Mouse (Mus musculus) cerebellum, adult 8-10 months (tissue): ENCODE measurements around the gene Prm2.
A peak's percentile ranks its signal among the peaks of the same experiment; 100 is the strongest.

ENCODE experiments used
- DNase-seq: peaks from one replicate; pipeline ENCODE4 v3.0.0; 2022

Prm2 gene

GRCm38 (mm10) chr16:10773543-10773942, 22.4 kb downstream of the Prm2 start:
- DNase-seq, result no peak

DNA sequence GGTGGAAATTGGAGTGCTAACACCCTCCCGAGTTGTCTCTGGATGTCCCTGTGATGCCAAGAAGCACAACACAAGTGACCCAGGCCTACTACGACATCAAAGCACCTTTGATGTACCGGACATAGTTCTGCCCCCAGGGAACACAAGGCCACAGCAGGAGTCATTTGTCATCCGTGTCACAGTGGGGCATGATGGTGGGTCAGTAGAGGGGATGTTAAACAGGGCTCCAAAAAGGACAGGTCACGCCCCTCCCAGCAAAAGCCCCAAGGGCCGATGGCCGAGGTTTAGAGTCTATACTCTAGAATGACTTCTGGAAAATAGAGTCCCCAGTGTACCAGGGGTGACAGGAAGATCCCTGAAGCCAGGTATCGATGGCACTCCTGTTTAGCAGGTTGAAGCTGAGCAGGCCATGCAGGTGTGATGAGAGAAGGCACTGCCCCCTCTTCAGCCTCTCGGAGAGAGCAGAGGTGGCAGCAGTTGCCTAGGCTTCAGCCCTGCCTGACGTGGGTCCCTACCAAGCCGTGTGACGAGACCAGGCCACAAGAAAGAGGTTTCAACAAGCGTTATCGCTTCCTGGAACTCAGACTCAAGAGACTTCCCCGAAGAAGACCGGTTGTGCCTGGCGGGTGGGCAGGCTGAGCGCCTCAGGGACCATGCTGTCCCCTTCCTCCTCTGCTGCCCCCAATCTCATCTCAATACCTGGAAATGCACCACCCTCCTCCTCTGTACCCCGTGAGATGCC, 24.0 kb downstream of the Prm2 start:
- DNase-seq, result no peak

DNA sequence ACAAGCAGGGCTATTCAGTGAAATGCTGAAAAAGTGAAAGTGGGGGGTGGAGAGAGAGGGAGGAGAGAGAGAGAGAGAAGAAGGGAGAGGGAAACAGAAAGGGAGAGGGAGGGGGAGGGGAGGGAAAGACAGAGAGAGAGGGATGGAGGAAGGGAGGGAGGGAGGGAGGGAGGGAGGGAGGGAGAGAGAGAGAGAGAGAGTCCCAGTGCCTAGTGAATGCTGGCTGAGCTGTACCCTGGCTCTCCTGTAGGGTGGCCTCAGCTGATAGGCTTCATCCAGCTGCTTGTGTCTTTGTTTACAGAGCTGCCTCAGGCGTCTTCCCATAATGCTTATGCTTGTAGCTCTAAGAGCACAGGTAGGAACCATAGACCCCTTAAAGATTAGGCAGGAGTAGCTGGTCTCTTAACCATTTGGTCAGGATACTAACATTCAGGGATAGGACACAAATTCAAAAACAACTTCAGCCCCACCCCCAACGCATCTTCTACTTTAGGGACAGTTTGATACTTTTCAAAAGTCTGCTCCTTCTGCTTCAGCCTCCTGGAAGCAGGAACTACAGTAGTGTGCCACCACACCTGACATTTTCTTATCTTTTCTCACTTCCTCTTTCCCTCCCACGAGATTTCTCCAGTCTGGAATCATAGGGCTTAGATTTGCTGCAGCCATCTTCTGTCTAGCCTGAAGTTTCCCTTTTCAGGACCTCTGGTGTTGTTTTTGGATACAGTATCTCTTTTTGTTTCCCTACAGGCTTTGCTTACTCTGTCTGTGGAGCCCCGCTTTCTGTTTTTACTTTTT, 25.2 kb downstream of the Prm2 start:
- no peak for DNase-seq

DNA sequence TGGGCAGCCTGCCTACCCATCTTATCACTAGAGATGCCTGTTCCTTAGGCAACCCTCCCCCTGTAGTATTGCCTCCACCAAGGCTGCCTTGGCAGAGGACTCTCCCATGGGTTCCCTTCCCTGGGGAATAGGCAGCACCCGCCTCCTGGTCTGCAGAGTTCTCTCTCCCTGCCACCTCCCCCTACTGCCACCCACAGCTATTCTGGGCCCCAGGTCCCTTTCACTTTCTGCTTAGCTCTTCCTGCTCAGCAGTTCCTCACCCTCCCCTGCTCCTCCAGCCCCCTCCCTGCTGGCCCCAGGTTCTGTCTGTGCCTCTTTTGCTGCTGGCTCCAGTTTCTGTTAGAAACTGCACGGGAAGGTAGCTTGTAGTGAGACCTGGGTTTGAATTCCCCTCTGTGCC, 26.3 kb downstream of the Prm2 start:
- no peak for DNase-seq

DNA sequence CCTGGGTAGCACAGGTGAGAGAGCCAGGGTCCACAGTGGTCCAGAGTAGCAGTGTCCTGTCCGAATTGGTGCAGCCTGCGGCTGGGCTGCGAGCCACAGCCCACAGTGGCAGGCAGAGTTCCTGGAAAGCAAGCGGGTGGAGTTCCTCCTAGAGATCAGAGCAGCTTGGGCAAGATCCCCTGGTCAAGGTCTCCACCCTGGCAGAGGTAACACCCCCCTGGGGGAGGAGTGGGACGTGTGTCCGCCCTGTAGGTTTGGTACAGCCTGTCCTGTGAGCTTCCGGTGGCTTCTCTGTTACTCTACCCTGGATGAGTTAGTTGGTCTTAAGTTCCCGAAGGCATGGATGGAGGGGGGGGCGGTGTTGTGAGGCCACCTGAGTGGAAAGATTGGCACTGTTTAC, 27.1 kb downstream of the Prm2 start:
- DNase-seq, result no peak

GRCm38 (mm10) chr16:10767158-10767557, 28.8 kb downstream of the Prm2 start:
- peak; percentile 69 for DNase-seq

DNA sequence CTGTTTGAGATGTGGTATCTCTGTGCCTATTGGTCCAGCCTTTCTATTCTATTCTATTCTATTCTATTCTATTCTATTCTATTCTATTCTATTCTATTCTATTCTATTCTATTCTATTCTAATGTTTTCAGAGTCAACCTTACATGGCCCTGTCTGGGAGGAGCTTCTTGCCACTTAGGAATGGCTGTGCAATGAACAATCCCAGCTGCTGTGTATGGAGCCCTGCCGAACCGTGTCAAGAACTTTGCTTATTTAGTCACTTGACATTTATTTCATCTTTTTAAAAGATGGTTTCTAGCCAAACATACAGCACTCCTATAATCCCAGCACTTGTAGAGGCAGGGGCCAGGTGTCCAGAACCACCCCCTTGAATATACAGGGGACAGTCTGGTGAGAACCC, 31.6 kb downstream of the Prm2 start:
- no peak for DNase-seq

- no peak for DNase-seq
Observed at GRCm38 (mm10) chr16:10763540-10764264, 32.2 kb downstream of the Prm2 start.

DNA sequence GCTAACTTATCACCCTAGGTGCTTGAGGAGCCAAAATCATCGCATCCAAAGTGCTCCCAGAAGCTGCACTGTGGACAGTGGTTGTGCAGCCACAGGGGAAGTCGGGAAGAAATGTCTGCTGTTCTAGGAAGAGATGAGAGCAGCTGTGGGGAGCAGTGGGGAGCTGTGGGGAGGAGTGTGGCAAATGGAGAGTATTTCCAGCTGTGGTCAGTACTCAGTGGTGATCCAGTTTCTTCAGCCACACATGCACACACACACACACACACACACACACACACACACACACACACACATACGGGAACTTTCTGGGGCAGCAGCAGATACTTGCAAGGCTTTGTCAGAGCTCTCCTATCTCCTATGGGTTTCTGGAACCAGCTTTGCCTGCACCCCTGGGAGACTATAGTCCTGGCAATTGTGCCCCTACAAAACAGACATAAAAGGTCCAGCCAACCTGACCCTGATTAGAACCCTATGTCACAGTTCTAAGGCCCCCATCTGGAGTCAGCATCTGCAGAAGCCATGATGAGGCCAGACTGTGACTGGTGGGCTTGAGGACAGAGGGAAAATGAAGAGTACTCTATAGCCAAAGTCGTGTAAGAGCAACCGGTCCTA, 33.3 kb downstream of the Prm2 start:
- DNase-seq, result no peak

DNA sequence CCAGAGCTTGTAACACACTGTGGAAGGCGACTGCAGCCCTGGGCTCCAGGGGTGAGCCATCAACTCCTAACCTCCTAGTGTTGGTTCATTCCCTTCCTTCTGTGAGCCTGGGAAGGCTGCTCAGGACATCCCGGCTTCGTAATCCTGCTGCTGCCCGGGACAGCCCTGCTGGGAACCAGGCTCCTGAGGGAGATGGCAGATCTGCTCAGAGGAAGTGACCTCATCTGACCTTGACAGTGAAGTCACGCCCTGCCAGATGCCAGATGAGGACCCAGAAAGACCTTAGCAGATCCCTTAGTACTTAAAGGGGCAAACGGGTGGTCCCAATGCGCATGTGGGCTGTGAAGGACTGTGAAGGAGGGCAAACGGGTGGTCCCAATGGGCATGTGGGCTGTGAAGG, 34.8 kb downstream of the Prm2 start:
- no peak for DNase-seq

GRCm38 (mm10) chr16:10756168-10756567, 39.8 kb downstream of the Prm2 start:
- DNase-seq, result no peak

DNA sequence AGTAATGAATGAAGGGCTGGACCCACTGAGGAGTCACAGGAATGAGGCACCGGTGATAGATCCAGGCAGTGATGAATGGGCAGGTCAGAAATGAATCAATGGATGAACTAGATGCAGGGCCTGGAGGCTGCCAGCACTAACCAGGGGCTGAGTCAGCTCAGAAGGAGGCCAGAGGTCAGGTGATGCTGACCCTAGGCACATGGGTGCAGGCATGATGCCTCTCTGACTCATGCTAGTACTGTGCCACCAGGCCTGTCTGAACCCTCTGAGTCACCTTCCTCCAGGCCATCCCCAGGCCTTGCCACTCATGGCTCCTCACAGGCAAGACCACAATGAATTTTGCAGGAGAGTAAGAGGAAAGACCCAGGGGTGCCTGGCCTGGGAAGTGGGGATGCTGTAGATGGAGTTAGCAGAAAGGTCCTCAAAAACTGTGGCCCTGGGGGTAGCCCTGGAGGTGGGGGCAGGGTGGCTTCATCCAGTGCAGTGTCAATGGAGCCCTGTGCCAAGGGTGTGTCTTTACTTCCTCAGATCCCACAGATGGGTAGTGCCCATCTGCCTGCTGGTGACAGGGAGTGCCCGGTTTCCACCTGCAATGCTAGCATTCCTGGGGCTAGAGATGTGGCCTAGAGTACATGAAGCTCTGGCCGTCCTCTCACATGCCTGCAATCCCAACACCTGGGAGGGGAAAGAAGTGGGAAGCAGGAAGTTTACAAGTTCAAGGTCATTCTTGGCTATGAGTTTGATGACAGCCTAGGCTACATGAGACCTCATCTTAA, 41.2 kb downstream of the Prm2 start:
- DNase-seq, result no peak

DNA sequence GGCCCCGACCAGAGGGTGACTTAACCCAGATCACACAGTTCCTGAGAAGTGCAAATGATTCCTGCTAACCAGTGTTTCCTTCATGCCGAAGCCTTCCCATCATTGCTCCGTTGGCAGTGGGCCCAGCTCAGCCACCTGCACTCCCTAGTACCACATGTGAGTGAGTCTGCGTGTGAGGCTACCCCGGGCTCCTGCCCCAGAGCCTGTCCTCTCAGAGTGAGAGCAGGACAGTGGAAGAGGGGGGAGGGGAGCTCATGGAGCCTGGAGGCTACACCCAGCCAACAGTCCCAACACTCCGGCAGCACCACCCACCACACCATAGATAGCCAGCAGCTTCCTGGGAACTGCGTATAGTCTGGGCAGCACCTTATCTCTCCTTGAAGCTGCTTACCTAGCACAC, 46.1 kb downstream of the Prm2 start:
- peak; percentile 72 for DNase-seq

- DNase-seq, result no peak
Observed at GRCm38 (mm10) chr16:10749226-10749625, 46.7 kb downstream of the Prm2 start.
